Mouse (Mus musculus) cortical plate, adult 2 months (tissue): ENCODE data around the gene Pmis2.

Experiments used
- CTCF ChIP-seq: fragments of 200-500 bp; IDR thresholded peaks from 2 replicates; pipeline ENCODE4 v1.5.1; 2011; ENCODE audit warnings: mild to moderate bottlenecking, control low read depth, low read length; ENCODE audit not compliant: insufficient read depth; ENCODE audit errors: extremely low read depth
- POLR2A ChIP-seq: fragments of 200-500 bp; IDR thresholded peaks from 2 replicates; pipeline ENCODE4 v1.6.1; 2011; ENCODE audit warnings: mild to moderate bottlenecking, low read length, control low read depth; ENCODE audit not compliant: insufficient read depth; ENCODE audit errors: extremely low read depth

- TF ChIP-seq CTCF (no peak), POLR2A (no peak)
Observed at GRCm38 (mm10) chr7:30633762-30634412, 37.5 kb downstream of the Pmis2 start.
